Mouse (Mus musculus): Measurements from ENCODE around the gene Reg3b.
"Not testable (repeated sequence)": the region's sequence is repeated elsewhere in the genome, so short reads cannot be mapped to it uniquely, and the experiment has no call there.

Reg3b gene

GRCm38 (mm10) chr6:78370357-78370756 lies at the start of gene Reg3b:
Reg3b (plus strand) TSS chr6:78370657.
- no peak for DNase-seq (ENCODE audit: low spot score)

- DNase-seq (ENCODE audit: low spot score) = no peak
These were observed 42.7 kb upstream of the Reg3b start for GRCm38 (mm10) chr6:78327798-78328197.

GRCm38 (mm10) chr6:78329166-78329565 lies 41.3 kb upstream of the Reg3b start:
- no peak for DNase-seq (ENCODE audit: low spot score)

GRCm38 (mm10) chr6:78331919-78332569 lies 38.4 kb upstream of the Reg3b start:
- DNase-seq (ENCODE audit: low spot score) = peak; percentile 16

GRCm38 (mm10) chr6:78340296-78340695 lies 30.2 kb upstream of the Reg3b start:
- DNase-seq (ENCODE audit: low spot score) = no peak

GRCm38 (mm10) chr6:78341689-78342088 lies 28.8 kb upstream of the Reg3b start:
- DNase-seq (ENCODE audit: low spot score) = no peak

GRCm38 (mm10) chr6:78361971-78362563 lies 8.4 kb upstream of the Reg3b start:
- DNase-seq (ENCODE audit: low spot score) = no peak

GRCm38 (mm10) chr6:78378765-78379164 lies 8.3 kb downstream of the Reg3b start, which contains the start of gene Reg3d:
Reg3d (minus strand) TSS chr6:78378865.
- no peak for DNase-seq (ENCODE audit: low spot score)

DNA sequence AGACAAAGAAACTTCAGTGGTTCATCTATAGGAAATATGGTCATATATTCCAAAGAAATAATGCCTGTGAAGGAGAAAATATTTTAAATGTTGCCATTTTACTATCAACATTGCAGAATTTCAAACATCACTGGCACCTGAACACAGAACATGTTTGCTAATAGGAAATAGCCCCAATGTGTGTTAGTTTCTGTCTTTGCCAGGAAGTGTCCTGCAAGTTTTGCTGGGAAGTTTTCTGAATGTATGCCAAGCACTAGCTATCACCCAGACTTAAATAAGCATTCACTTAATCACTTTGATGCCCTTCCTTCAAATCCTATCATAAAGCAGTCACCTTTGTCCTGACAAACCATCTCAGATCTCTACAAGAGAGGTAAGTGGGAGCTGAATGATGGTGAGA lies 10.0 kb downstream of the Reg3b start, which contains the start of gene Reg3a:
Gene Reg3a (plus strand): TSS at position 301 of the 400 bp plus-strand sequence.
- no peak for DNase-seq (ENCODE audit: low spot score)

GRCm38 (mm10) chr6:78385609-78386008 lies 15.2 kb downstream of the Reg3b start:
- no peak for DNase-seq (ENCODE audit: low spot score)

DNA sequence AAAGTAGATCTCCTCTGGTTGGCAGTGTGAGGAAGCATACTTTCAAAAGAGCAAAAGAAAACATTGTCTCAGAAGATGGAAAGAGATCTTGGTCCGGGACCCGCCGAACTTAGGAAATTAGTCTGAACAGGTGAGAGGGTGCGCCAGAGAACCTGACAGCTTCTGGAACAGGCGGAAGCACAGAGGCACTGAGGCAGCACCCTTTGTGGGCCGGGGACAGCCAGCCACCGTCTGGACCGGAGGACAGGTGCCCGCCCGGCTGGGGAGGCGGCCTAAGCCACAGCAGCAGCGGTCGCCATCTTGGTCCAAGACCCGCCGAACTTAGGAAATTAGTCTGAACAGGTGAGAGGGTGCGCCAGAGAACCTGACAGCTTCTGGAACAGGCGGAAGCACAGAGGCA lies 24.9 kb downstream of the Reg3b start, which contains the start of gene Reg2:
Gene Reg2 (plus strand): TSS at position 301 of the 400 bp plus-strand sequence.
- DNase-seq (ENCODE audit: low spot score) = not testable (repeated sequence)

- not testable (repeated sequence) for DNase-seq (ENCODE audit: low spot score)
These were observed 52.0 kb downstream of the Reg3b start, which contains the start of gene Reg1 for GRCm38 (mm10) chr6:78422411-78422810. Reg1 (plus strand) TSS chr6:78422711.

Measured in layer of hippocampus, adult 9-10 months (tissue).